Mouse (Mus musculus) heart, embryonic 11.5 days (tissue): ENCODE results near the gene Gm10642. TPM values are rescaled to one million over a fixed set of nuclear protein-coding genes. Genes with fewer than 3 reads are reported as not detected.

Experiments
- ATAC-seq: fragments of 200-750 bp; cut with Nextera tagmentation; replicated peaks from 2 replicates; pipeline ENCODE4 v1.8.0; 2017; ENCODE audit warnings: moderate library complexity; ENCODE audit not compliant: insufficient number of reproducible peaks, low FRiP score, low TSS enrichment
- H3K27ac ChIP-seq: fragments of 300-500 bp; sonication (generic); 2 replicates; pipeline ENCODE4 v1.5.1; 2014; ENCODE audit warnings: mild to moderate bottlenecking, low read depth, low read length
- H3K27me3 ChIP-seq: fragments of 300-500 bp; sonication (generic); 2 replicates; pipeline ENCODE4 v1.6.1; 2014; ENCODE audit warnings: mild to moderate bottlenecking, low read length, mixed read lengths; ENCODE audit not compliant: control insufficient read depth, insufficient read depth
- H3K36me3 ChIP-seq: fragments of 300-500 bp; sonication (generic); 2 replicates; pipeline ENCODE4 v1.6.1; 2014; ENCODE audit warnings: mild to moderate bottlenecking, low read length, moderate library complexity, mixed read lengths; ENCODE audit not compliant: control insufficient read depth, insufficient read depth
- H3K4me1 ChIP-seq: fragments of 300-500 bp; sonication (generic); 2 replicates; pipeline ENCODE4 v1.6.1; 2014; ENCODE audit warnings: low read length; ENCODE audit not compliant: control insufficient read depth, insufficient read depth
- H3K4me2 ChIP-seq: fragments of 300-500 bp; sonication (generic); 2 replicates; pipeline ENCODE4 v1.6.1; 2014; ENCODE audit warnings: mild to moderate bottlenecking, moderate library complexity
- H3K4me3 ChIP-seq: fragments of 300-500 bp; sonication (generic); 2 replicates; pipeline ENCODE4 v1.5.1; 2014; ENCODE audit warnings: low read depth, low read length
- H3K9ac ChIP-seq: fragments of 300-500 bp; sonication (generic); 2 replicates; pipeline ENCODE4 v1.6.1; 2014; ENCODE audit warnings: mild to moderate bottlenecking, low read depth, low read length, moderate library complexity
- H3K9me3 ChIP-seq: fragments of 300-500 bp; sonication (generic); replicated peaks from 2 replicates; pipeline ENCODE4 v1.6.1; 2016; ENCODE audit warnings: low read length; ENCODE audit not compliant: control insufficient read depth
- WGBS: fragments of 180-500 bp; shearing (Covaris S2); extraction: QIAGEN DNeasy Blood & Tissue Kit; methylation state at CpG from one replicate; pipeline ENCODE4 v1.1.7; 2014; ENCODE audit not compliant: insufficient replicate concordance; 5-methylcytosine and 5-hydroxymethylcytosine counted together
- polyA plus RNA-seq: library from polyadenylated mRNA; unstranded; fragments of >200 nt; fragmentation: Nextera tagmentation; extraction: Ambion mirVana; gene quantifications from 2 replicates; pipeline ENCODE4 v1.2.1, GENCODE M21; 2014

Gm10642 gene
- polyA plus RNA-seq, 1 experiment from 2014 or later: not detected

- no peaks in the 10 kb centered on the region for H3K36me3 ChIP-seq
- peak; percentile 71 for ATAC-seq
- no peaks in the 10 kb centered on the region for H3K9me3 ChIP-seq
- H3K4me3 ChIP-seq: peak overlapping the region; percentile 75
- 0 out of 2 replicates have a peak, but pooled peaks cover 6% of the 10 kb centered on the region for H3K4me1 ChIP-seq
- no peaks in the 10 kb centered on the region for H3K27me3 ChIP-seq
- H3K9ac ChIP-seq: peak overlapping the region; percentile 97
- H3K27ac ChIP-seq: peak overlapping the region; percentile 94
- peak overlapping the region; percentile 86 for H3K4me2 ChIP-seq
- WGBS: under 1% methylated on average over 70 of the region's 103 CpGs
Observed at GRCm38 (mm10) chr9:70679132-70680091, 23.4 kb downstream of the Gm10642 start.

- WGBS: 25% methylated on average over 1 of the region's 1 CpGs
- Histone ChIP-seq H3K4me3 (no peak overlapping the region), H3K4me2 (peak overlapping the region; percentile 34; the same call in 1 of the 2 replicates)
Observed at GRCm38 (mm10) chr9:70682202-70682601, 26.2 kb downstream of the Gm10642 start.

GRCm38 (mm10) chr9:70688301-70688968 is 32.4 kb downstream of the Gm10642 start:
- Histone ChIP-seq H3K36me3 (no peaks in the 10 kb centered on the region), H3K27ac (no peak overlapping the region), H3K4me3 (no peak overlapping the region), H3K27me3 (no peaks in the 10 kb centered on the region), H3K9me3 (no peaks in the 10 kb centered on the region), H3K4me2 (no peak overlapping the region), H3K9ac (no peak overlapping the region), H3K4me1 (peaks cover 34% of the 10 kb centered on the region)
- no peak for ATAC-seq
- 48% methylated on average over 2 of the region's 2 CpGs for WGBS

More at GRCm38 (mm10) chr9:70682202-70682601, 26.2 kb downstream of the Gm10642 start:
- H3K27me3 ChIP-seq: no peaks in the 10 kb centered on the region
- ATAC-seq: no peak
- H3K27ac ChIP-seq: no peak overlapping the region
- H3K9me3 ChIP-seq: no peaks in the 10 kb centered on the region
- no peak overlapping the region for H3K9ac ChIP-seq
- no peaks in the 10 kb centered on the region for H3K36me3 ChIP-seq
- peaks cover 16% of the 10 kb centered on the region for H3K4me1 ChIP-seq

- no peaks in the 10 kb centered on the region for H3K27me3 ChIP-seq
- WGBS: 82% methylated on average over 3 of the region's 3 CpGs
- no peak for ATAC-seq
- H3K4me3 ChIP-seq: no peak overlapping the region
- H3K4me2 ChIP-seq: no peak overlapping the region
- H3K9ac ChIP-seq: no peak overlapping the region
- no peaks in the 10 kb centered on the region for H3K9me3 ChIP-seq
- H3K27ac ChIP-seq: no peak overlapping the region
- no peaks in the 10 kb centered on the region for H3K36me3 ChIP-seq
- peaks cover 32% of the 10 kb centered on the region for H3K4me1 ChIP-seq
Observed at GRCm38 (mm10) chr9:70689926-70690325, 33.9 kb downstream of the Gm10642 start.

- H3K27ac ChIP-seq: no peak overlapping the region
- H3K9ac ChIP-seq: no peak overlapping the region
- H3K4me2 ChIP-seq: no peak overlapping the region
- ATAC-seq: no peak
- H3K36me3 ChIP-seq: no peaks in the 10 kb centered on the region
- H3K4me3 ChIP-seq: no peak overlapping the region
- H3K4me1 ChIP-seq: peaks cover 29% of the 10 kb centered on the region
- H3K27me3 ChIP-seq: no peaks in the 10 kb centered on the region
- no peaks in the 10 kb centered on the region for H3K9me3 ChIP-seq
Observed at GRCm38 (mm10) chr9:70690579-70690978, 34.5 kb downstream of the Gm10642 start.

GRCm38 (mm10) chr9:70691772-70692693 is 36.0 kb downstream of the Gm10642 start:
- WGBS: 65% methylated on average over 2 of the region's 2 CpGs
- Histone ChIP-seq H3K9me3 (no peaks in the 10 kb centered on the region), H3K27me3 (no peaks in the 10 kb centered on the region), H3K4me1 (peaks cover 24% of the 10 kb centered on the region), H3K4me3 (no peak overlapping the region), H3K27ac (no peak overlapping the region), H3K4me2 (no peak overlapping the region), H3K9ac (no peak overlapping the region), H3K36me3 (no peaks in the 10 kb centered on the region)
- ATAC-seq: no peak

- ATAC-seq: no peak
- H3K9me3 ChIP-seq: no peaks in the 10 kb centered on the region
- H3K36me3 ChIP-seq: no peaks in the 10 kb centered on the region
- no peak overlapping the region for H3K27ac ChIP-seq
- H3K9ac ChIP-seq: no peak overlapping the region
- H3K4me2 ChIP-seq: no peak overlapping the region
- no peak overlapping the region for H3K4me3 ChIP-seq
- WGBS: 85% methylated on average over 2 of the region's 2 CpGs
- H3K4me1 ChIP-seq: peaks cover 10% of the 10 kb centered on the region
- no peaks in the 10 kb centered on the region for H3K27me3 ChIP-seq
Observed at GRCm38 (mm10) chr9:70695723-70696122, 39.7 kb downstream of the Gm10642 start.

- Histone ChIP-seq H3K9ac (no peak overlapping the region), H3K27me3 (no peaks in the 10 kb centered on the region), H3K4me2 (no peak overlapping the region), H3K9me3 (no peaks in the 10 kb centered on the region), H3K4me1 (no peaks in the 10 kb centered on the region), H3K36me3 (no peaks in the 10 kb centered on the region), H3K27ac (no peak overlapping the region), H3K4me3 (no peak overlapping the region)
- ATAC-seq: no peak
- 56% methylated on average over 1 of the region's 1 CpGs for WGBS
Observed at GRCm38 (mm10) chr9:70698090-70698489, 42.0 kb downstream of the Gm10642 start.
